Mouse (Mus musculus) left cerebral cortex, postnatal 25 days (tissue): Measurements from ENCODE around the gene Rnf26. TPM values are rescaled to one million over a fixed set of nuclear protein-coding genes. Genes with fewer than 3 reads are reported as not detected.
A peak's percentile ranks its signal among the peaks of the same experiment; 100 is the strongest.

Experiments used
- DNase-seq, 2 experiments: peaks; one replicate each; pipeline ENCODE4 v3.0.0; 2022; ENCODE audit warnings: low spot score in 2 of 2, mixed read lengths in 1 of 2
- intact Hi-C: fragments of 180-260 bp; cut with DNase I; formaldehyde crosslinking; loops from one replicate; pipeline ENCODE4 v1.15.1; 2025
- total RNA-seq, 2 experiments: library from RNA; stranded (reverse); gene quantifications; 2 replicates each; pipeline ENCODE4 v1.2.3; 2021

Gene Rnf26
- total RNA-seq, 2 experiments from 2014 or later, result 30.6 to 31.5 TPM

DNA sequence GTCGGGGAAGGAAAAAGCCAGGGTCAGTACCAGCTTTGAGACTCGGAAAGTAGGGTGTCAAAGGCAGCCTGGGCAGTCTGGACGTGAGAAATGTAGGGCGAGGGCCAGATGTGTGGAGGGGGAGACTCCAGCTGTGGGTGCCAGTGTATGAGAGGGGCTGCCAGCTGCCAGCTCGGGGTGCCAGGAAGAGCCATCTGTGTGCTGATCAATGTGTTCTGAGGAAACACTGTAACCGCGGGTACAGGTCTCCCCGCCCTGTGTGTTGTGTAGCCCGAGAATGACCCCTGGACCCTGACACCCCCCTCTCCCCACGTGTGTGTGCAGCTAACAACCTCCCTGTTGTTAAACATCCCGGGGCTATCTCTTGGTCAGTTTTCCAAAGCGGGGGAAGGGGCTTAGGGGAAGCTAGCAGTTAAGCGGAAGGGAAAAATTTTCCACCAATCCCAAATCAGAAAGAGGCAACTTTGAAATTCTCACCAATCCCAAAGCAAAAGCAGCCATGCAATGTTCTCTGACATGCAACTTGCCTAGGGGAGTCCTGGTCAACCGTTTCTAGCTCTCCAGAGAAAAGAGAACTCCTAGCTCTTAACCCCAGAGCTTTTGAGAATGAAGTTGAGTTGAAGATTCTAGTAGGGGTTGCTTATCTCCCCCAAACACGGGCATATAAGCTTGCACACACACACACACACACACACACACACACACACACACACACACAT is 45.9 kb downstream of the Rnf26 start:
- intact Hi-C loops, result loop anchor here (1.0 to 2.0 kb wide), 2 partner anchors 19 to 24 kb away; partner anchors contain the start of gene Thy1
- no peak for DNase-seq

GRCm38 (mm10) chr9:44066785-44067225 is 46.5 kb downstream of the Rnf26 start, which contains the start of gene Usp2:
Usp2 (plus strand) TSS chr9:44067021.
- intact Hi-C loops, result loop anchor here (1.0 to 2.0 kb wide), 2 partner anchors 20 to 24 kb away; partner anchors contain the start of gene Thy1
- peak; percentile 100 for DNase-seq

DNA sequence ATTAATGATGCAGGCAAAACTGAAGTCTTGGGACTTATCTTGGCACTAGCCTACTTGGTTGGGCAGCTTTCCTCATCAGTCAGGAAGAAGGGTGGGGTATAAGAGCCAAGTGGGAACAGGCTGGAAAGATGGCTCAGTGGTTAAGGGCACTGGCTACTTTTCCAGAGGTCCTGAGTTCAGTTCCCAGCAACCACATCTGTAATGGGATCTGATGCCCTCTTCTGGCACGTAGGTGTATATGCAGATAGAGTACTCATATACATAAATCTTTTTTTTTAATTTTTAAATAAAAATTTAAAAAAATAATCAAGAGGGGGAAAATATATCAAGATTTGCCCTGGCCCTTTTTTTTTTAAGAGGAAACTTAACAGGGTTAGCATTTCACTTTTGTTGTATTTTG is 48.1 kb downstream of the Rnf26 start:
- intact Hi-C loops, result no loop called here
- DNase-seq, result no peak

GRCm38 (mm10) chr9:44058606-44059005 is 54.7 kb downstream of the Rnf26 start:
- no peak for DNase-seq
- intact Hi-C loops, result no loop called here

GRCm38 (mm10) chr9:44053936-44054335 is 59.4 kb downstream of the Rnf26 start:
- intact Hi-C loops, result no loop called here

DNA sequence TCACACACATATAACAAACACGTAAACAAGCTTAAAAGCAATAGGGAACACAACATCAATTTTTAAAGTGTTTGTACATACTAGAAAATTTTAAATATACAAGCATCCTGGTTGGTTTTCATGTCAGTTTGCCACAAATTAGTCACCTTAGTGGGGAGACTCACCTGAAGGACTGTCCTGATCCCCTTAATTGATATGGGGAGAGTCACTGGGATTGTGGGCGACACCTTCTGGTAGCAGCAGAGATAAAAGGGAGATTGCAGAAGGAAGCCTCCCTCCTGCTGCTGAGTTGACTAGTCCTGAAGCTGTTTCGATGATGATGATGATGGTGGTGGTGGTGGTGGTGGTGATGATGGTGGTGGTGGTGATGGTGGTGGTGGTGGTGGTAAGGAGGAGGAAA is 60.5 kb downstream of the Rnf26 start:
- DNase-seq, result no peak

More at GRCm38 (mm10) chr9:44053936-44054335, 59.4 kb downstream of the Rnf26 start:
- no peak for DNase-seq

DNA sequence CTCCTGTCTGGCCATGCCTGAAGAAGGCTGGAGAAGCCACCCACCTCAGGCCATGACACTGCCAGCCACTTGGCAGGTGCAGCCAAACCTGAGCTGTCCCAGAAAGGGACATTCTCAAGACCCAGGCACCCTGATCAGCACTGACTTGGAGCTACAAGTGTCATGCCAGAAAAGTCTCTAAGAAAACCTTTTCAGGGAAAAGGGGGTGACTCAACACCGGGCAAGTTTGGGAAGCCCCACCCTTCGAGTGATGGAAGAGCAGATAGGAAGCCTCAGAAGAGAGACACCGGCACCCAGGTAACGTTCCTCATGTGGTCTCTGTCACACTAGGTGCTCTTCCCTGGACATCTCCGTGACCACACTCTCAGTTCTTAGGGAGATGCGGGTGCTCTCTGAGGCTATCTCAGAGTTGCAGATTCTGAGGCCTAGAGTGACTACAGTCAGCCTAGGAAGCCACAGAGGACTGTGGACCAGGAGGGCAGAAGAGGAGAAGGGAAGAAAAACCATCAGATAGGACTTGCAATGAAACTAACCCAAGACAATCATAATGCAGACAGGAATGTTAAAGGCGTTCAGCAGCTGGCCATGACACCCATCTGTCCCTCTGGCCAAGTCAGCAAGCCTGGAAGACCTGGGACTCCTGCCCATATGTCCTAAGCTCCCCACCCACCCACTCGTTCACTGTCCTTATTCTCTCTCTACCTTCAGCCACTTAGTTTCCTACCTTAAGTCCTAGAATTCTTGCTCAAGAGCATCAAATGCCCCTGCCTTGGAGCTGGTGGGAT is 63.7 kb downstream of the Rnf26 start:
- intact Hi-C loops, result no loop called here
- DNase-seq, result no peak

More for the DNA sequence above, 60.5 kb downstream of the Rnf26 start:
- intact Hi-C loops, result no loop called here

- intact Hi-C loops, result no loop called here
- DNase-seq, result peak; percentile 51 to 86
Observed at GRCm38 (mm10) chr9:44048541-44049380, 64.6 kb downstream of the Rnf26 start.

DNA sequence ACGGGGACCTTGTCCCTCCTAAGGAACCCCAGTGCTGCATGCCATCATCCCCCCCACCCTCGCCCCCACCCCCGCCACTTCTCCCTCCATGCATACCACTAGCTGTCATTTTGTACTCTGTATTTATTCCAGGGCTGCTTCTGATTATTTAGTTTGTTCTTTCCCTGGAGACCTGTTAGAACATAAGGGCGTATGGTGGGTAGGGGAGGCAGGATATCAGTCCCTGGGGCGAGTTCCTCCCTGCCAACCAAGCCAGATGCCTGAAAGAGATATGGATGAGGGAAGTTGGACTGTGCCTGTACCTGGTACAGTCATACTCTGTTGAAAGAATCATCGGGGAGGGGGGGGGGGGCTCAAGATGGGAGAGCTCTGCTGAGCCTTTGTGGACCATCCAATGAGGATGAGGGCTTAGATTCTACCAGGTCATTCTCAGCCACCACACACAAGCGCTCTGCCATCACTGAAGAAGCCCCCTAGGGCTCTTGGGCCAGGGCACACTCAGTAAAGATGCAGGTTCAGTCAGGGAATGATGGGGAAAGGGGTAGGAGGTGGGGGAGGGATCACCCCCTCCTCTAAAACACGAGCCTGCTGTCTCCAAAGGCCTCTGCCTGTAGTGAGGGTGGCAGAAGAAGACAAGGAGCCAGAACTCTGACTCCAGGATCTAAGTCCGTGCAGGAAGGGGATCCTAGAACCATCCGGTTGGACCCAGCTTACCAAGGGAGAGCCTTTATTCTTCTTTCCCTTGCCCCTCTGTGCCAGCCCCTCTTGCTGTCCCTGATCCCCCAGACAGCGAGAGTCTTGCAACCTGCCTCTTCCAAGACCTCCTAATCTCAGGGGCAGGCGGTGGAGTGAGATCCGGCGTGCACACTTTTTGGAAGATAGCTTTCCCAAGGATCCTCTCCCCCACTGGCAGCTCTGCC is 65.5 kb downstream of the Rnf26 start:
- intact Hi-C loops, result no loop called here
- no peak for DNase-seq

DNA sequence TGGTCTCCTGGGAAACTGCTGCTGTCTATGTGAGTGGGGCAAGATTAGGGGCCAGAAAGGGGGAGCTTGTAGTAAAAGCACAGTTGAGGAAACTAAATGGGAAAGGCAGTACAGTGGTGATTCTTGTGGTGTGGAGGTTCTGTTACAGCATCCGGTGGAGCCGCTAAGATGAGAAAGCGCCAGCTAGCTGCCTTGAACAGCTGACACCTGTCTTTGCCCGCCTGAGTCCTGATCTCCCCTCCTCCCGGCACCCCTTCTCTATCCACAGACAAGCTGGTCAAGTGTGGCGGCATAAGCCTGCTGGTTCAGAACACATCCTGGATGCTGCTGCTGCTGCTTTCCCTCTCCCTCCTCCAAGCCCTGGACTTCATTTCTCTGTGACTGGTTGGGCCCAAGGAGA is 66.2 kb downstream of the Rnf26 start:
- DNase-seq, result no peak

GRCm38 (mm10) chr9:44046426-44046825 is 66.9 kb downstream of the Rnf26 start:
- intact Hi-C loops, result no loop called here
- no peak for DNase-seq

More for the DNA sequence above, 66.2 kb downstream of the Rnf26 start:
- intact Hi-C loops, result no loop called here

DNA sequence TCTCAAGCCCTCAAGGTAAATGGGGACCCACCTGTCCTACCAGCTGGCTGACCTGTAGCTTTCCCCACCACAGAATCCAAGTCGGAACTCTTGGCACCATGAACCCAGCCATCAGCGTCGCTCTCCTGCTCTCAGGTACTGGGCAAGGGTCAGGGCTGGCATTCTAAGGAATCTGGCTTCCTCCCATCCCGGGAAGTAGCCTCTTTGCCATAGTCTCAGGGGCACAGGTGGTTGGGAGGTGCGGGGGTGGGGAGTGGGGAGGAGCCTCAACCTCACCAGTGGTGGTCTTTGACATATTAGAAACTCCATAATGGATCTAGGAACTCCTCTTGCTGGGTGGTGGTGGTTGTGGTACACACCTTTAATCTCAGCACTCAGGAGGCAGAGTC is 67.4 kb downstream of the Rnf26 start:
- intact Hi-C loops, result no loop called here

More for the DNA sequence above, 67.4 kb downstream of the Rnf26 start:
- no peak for DNase-seq

Other genes starting within 250 kb of the Rnf26 start
- 100 to 1,000 TPM; 826 to 894 TPM for gene Thy1, start 70.1 kb downstream of the Rnf26 start, total RNA-seq
- gene Usp2, start 46.5 kb downstream of the Rnf26 start, total RNA-seq, result 100 to 1,000 TPM in 1 of 2 experiments, 10 to 100 TPM in 1; 72.3 to 106 TPM
- gene Mfrp, start 11.8 kb downstream of the Rnf26 start, total RNA-seq, result 1 to 10 TPM in 1 of 2 experiments, under 1 TPM in 1; 0.55 to 1.6 TPM
- gene C1qtnf5, start 6.3 kb downstream of the Rnf26 start, total RNA-seq, result 10 to 100 TPM; 23.1 to 26.1 TPM
- gene Gm49380, start within 50 bp of the Rnf26 start, total RNA-seq, result under 1 TPM; 0.14 to 0.27 TPM
- gene Mcam, start 21.0 kb upstream of the Rnf26 start, total RNA-seq, result 10 to 100 TPM; 13.2 to 14.8 TPM
- 10 to 100 TPM; 53.4 to 54.2 TPM for gene Cbl, start 120.5 kb upstream of the Rnf26 start, total RNA-seq
- gene Ccdc153, start 127.2 kb upstream of the Rnf26 start, total RNA-seq, result 1 to 10 TPM; 1.3 to 2.0 TPM
- gene Pdzd3, start 138.0 kb upstream of the Rnf26 start, total RNA-seq, result under 1 TPM; 0.53 to 0.73 TPM
- 10 to 100 TPM; 11.6 to 14.0 TPM for gene Nlrx1, start 155.1 kb upstream of the Rnf26 start, total RNA-seq
- gene Abcg4, start 175.1 kb upstream of the Rnf26 start, total RNA-seq, result 10 to 100 TPM; 60.5 to 61.6 TPM
- 10 to 100 TPM; 28.4 to 28.6 TPM for gene Hinfp, start 192.2 kb upstream of the Rnf26 start, total RNA-seq
- gene C2cd2l, start 206.8 kb upstream of the Rnf26 start, total RNA-seq, result 100 to 1,000 TPM; 207 to 225 TPM
- gene Dpagt1, start 212.5 kb upstream of the Rnf26 start, total RNA-seq, result 10 to 100 TPM; 12.5 to 13.8 TPM
- gene H2afx, start 221.2 kb upstream of the Rnf26 start, total RNA-seq, result 10 to 100 TPM; 56.6 to 56.8 TPM
- 10 to 100 TPM; 14.8 to 22.0 TPM for gene Hmbs, start 230.7 kb upstream of the Rnf26 start, total RNA-seq
- gene Vps11, start 248.2 kb upstream of the Rnf26 start, total RNA-seq, result 10 to 100 TPM; 47.3 to 47.4 TPM